Mouse (Mus musculus): ENCODE data around the gene Ppp6r3. TPM values are rescaled to one million over a fixed set of nuclear protein-coding genes. Genes with fewer than 3 reads are reported as not detected.
"Not testable (repeated sequence)": the region's sequence is repeated elsewhere in the genome, so short reads cannot be mapped to it uniquely, and the experiment has no call there.

The Ppp6r3 gene
- polyA plus RNA-seq, 1 experiment from 2014 or later, result 60.1 TPM

DNA sequence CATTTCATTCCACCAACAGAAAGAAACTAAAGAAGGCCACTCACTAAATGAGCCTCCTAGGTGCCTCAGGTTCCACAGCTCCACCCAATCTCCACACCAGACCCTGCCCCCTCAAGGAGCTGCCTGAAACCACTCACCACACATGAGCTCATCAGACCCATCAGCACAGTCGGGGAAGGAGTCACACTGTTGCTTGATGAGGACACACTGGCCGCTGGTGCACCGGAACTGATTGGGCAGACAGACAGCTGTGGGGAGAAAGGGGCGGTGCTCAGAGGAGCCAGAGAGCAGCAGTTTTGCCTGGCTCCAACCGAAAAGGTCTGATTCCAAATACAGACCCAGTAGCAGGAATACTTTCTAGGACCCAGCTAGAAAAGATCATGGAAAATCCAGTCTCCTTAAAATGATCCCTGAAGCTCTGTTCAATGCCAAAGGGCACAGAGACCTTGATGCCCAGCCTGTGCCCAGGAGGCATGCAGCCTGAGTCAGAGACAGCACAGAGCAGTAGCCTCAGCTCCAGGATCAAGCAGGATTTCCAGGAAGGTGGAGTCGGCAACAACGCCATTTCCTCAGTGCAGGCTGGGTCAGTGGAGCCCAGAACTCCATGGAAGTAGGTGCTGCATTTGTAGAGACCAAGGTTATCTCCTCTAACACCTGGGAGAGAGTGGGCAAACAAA, 18.0 kb upstream of the Ppp6r3 start:
- H3K4me2 ChIP-seq, result no peak overlapping the region
- H3K36me3 ChIP-seq, result peaks cover 93% of the 10 kb centered on the region
- H3K9me3 ChIP-seq, result no peaks in the 10 kb centered on the region
- no peak overlapping the region for H3K4me3 ChIP-seq
- WGBS, result 79% methylated on average over 7 of the region's 7 CpGs
- no peak overlapping the region for H3K27ac ChIP-seq
- H3K27me3 ChIP-seq, result no peaks in the 10 kb centered on the region
- H3K4me1 ChIP-seq, result no peaks in the 10 kb centered on the region
- H3K9ac ChIP-seq, result no peak overlapping the region
- ATAC-seq (ENCODE audit: borderline replicate concordance, extremely low read depth, low FRiP score, low TSS enrichment), result no peak

DNA sequence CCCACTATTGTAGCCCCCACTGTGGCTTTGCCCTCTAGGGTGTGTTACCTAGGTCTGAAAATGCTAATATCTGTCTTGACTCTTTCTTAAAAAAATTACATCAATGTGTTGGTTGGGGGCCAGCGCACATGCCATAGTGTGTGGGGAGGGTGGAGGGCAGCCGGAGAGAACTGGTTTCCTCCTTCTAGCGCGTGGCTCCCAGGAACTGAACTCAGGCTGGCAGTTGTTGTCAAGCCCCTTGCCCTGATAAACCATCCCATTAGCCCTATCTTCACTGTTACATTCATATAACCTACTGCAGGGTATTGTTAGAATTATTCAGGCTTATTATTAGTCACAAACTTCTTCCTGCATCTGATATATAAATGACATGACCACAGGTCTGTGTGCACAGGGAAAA, 14.4 kb upstream of the Ppp6r3 start:
- WGBS, result 97% methylated on average over 4 of the region's 4 CpGs
- H3K27me3 ChIP-seq, result no peaks in the 10 kb centered on the region
- H3K4me3 ChIP-seq, result no peak overlapping the region
- no peak overlapping the region for H3K9ac ChIP-seq
- H3K4me2 ChIP-seq, result no peak overlapping the region
- no peak for ATAC-seq (ENCODE audit: borderline replicate concordance, extremely low read depth, low FRiP score, low TSS enrichment)
- H3K9me3 ChIP-seq, result no peaks in the 10 kb centered on the region
- no peak overlapping the region for H3K27ac ChIP-seq
- no peaks in the 10 kb centered on the region for H3K4me1 ChIP-seq
- H3K36me3 ChIP-seq, result peaks cover 88% of the 10 kb centered on the region

DNA sequence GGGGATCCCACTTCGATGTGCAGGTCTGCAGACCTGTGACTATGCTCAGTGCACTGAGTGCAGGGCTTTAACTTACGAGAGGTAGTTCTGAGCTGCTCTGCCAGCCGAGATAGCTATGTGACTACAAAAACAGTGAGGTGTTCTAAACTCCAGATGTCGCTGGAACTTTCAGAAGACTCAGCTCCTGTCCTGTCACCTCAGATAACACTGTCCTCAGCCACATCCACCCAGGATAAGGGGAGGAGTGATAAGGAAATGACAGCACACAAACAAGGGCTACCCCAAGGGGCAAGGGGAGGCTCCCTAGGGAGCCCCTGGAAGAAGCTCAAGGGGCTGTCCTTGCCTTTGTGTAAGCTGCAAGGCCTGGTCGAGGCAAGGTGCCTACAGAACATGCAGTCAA, 14.0 kb upstream of the Ppp6r3 start:
- Histone ChIP-seq H3K9ac (no peak overlapping the region), H3K4me2 (no peak overlapping the region), H3K4me1 (no peaks in the 10 kb centered on the region), H3K4me3 (no peak overlapping the region), H3K9me3 (no peaks in the 10 kb centered on the region), H3K27ac (no peak overlapping the region), H3K27me3 (no peaks in the 10 kb centered on the region), H3K36me3 (peaks cover 88% of the 10 kb centered on the region)
- ATAC-seq (ENCODE audit: borderline replicate concordance, extremely low read depth, low FRiP score, low TSS enrichment), result no peak
- 73% methylated on average over 5 of the region's 5 CpGs for WGBS

DNA sequence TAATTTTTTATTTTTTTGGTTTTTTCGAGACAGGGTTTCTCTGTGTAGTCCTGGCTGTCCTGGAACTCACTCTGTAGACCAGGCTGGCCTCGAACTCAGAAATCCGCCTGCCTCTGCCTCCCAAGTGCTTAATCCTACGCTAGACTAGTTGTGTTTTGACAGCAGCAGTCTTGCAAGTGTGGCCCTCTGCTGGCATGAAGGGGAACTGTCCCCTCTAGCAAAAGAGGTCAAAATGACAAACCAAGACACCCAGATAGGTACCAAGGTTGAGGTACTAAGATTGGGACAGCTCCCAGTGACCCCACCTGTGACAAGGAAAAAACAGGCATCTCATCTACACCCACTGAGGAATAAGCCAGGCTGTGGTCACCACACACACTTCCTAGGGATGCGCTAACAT, 12.2 kb upstream of the Ppp6r3 start:
- not testable (repeated sequence) for H3K27me3 ChIP-seq; H3K9me3 ChIP-seq; H3K4me3 ChIP-seq; H3K4me2 ChIP-seq; ATAC-seq (ENCODE audit: borderline replicate concordance, extremely low read depth, low FRiP score, low TSS enrichment); H3K9ac ChIP-seq; H3K4me1 ChIP-seq; H3K27ac ChIP-seq
- 89% methylated on average over 5 of the region's 5 CpGs for WGBS
- peaks cover 90% of the 10 kb centered on the region for H3K36me3 ChIP-seq

DNA sequence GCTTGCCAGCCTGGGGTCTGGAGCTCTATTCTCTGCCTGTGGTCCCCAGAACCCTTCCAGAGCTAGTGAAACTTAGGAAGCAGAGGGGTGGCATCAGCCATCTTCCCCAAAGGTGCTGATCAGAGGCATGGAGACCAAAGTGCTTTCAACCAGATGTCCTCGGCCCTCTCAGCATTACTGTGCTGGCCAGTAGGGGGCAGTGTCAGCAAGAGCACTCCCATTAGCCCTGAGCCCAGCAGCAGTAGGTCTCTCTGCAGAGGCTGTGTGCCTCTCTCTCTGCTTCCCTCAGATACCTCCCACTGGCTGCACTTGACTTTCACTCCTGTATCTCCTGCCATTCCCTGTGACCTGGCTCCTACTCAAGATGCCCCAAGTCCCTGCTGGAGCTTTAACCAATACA, 11.0 kb upstream of the Ppp6r3 start:
- 40% methylated on average over 1 of the region's 1 CpGs for WGBS
- ATAC-seq (ENCODE audit: borderline replicate concordance, extremely low read depth, low FRiP score, low TSS enrichment), result no peak
- Histone ChIP-seq H3K4me2 (no peak overlapping the region), H3K36me3 (peaks cover 78% of the 10 kb centered on the region), H3K4me1 (no peaks in the 10 kb centered on the region), H3K27ac (no peak overlapping the region), H3K4me3 (no peak overlapping the region), H3K9me3 (no peaks in the 10 kb centered on the region), H3K9ac (no peak overlapping the region), H3K27me3 (no peaks in the 10 kb centered on the region)

DNA sequence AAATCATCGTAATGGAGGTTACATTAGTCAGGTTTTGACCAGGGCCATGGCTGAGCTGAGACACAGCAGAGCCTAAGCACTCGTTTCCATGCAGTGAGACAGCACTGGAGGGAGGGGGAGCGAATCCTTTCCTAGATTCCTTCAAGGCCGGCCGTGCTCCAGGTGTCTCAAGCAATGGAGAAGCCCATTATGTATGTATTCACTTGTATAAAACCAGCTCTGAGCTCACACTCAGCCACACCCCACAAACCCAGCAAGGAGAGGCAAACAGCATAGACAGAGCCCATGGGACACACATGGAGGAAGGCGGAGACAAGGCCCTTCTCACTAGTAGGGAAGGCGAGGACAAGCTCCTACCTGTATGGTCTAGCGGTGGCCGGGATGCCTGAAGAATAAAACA, 10.5 kb upstream of the Ppp6r3 start:
- H3K36me3 ChIP-seq, result peaks cover 73% of the 10 kb centered on the region
- 93% methylated on average over 9 of the region's 9 CpGs for WGBS
- no peak overlapping the region for H3K4me3 ChIP-seq
- ATAC-seq (ENCODE audit: borderline replicate concordance, extremely low read depth, low FRiP score, low TSS enrichment), result no peak
- no peaks in the 10 kb centered on the region for H3K4me1 ChIP-seq
- no peak overlapping the region for H3K27ac ChIP-seq
- H3K9me3 ChIP-seq, result no peaks in the 10 kb centered on the region
- H3K4me2 ChIP-seq, result no peak overlapping the region
- H3K27me3 ChIP-seq, result no peaks in the 10 kb centered on the region
- no peak overlapping the region for H3K9ac ChIP-seq

DNA sequence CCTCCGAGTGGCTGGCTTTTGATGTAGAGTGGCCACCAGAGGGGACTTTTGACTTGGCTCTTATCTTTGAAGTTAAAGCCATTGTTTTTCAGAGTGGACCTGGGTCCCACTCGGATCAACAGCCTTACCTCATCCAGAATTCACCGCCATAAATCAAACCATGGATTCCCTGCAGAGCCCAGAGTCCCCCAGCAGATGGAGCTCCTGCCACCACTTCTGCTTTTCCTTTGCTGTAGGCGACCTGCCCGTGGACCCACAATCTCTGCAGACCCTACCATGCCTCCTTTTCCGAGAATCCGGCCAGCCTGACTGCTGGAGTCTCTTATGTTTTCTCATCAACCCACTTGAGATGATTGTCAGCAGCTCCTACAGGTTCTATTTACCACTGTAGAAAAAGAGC, 5.8 kb upstream of the Ppp6r3 start:
- Histone ChIP-seq H3K4me3 (no peak overlapping the region), H3K9ac (no peak overlapping the region), H3K27ac (no peak overlapping the region), H3K4me1 (peaks cover 4% of the 10 kb centered on the region; the same call in 1 of the 2 replicates), H3K9me3 (no peaks in the 10 kb centered on the region), H3K27me3 (no peaks in the 10 kb centered on the region), H3K36me3 (peaks cover 31% of the 10 kb centered on the region), H3K4me2 (no peak overlapping the region)
- ATAC-seq (ENCODE audit: borderline replicate concordance, extremely low read depth, low FRiP score, low TSS enrichment), result no peak
- 26% methylated on average over 7 of the region's 7 CpGs for WGBS

DNA sequence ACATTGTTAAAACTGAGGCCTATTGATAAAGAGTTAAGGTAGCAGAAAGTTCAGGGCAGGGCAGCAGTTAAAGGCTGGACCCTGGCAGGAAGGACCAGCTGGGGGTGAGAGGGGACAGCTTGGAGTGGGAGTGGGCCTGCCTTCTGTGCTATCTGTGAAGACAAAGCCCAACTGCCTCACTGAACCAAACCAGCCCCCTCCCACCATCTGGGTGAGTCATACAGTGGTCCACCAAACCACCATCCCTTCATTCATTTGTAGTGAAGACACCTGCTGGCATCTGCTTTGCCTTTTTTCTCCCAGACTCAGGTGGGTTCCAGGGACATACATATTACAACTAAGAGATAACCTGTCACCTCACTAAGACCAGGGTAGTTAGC, 2.4 kb upstream of the Ppp6r3 start:
- no peak overlapping the region for H3K27ac ChIP-seq

DNA sequence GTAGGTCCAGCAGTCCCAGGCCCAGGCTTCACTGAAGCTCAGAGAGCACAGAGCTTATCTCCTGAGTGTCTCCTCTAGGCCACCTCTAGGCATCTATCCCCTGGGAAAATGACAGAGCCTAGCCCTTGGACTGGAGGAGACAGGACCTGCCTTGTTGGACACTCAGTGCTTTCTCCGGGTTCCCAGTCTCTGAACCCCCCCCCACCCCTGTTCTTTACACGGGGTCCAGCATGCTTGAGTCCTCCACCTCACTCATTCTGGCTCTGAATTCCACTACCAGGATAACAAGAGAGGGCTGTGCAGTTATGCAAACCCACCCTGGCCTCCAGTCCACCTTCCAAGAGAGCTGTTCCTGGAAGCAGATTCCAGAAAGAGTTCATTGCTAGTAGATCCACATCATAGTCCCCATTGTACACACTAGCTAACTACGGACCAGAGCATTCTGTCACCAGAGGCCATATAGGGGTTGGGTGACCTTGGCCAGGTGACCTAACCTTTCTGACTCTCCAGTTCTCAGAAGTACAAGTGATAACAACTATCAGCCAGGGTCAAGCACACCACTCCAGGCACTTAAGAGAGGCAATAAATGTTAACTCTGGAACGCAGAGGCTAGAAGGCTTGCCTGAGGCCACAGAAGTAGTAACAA, 1.8 kb upstream of the Ppp6r3 start:
- no peak for ATAC-seq (ENCODE audit: borderline replicate concordance, extremely low read depth, low FRiP score, low TSS enrichment)
- H3K9me3 ChIP-seq, result no peaks in the 10 kb centered on the region
- H3K4me2 ChIP-seq, result no peak overlapping the region

More for the DNA sequence above, 2.4 kb upstream of the Ppp6r3 start:
- Histone ChIP-seq H3K36me3 (peaks cover 1% of the 10 kb centered on the region; the same call in 1 of the 2 replicates), H3K27me3 (no peaks in the 10 kb centered on the region), H3K4me3 (no peak overlapping the region), H3K9me3 (no peaks in the 10 kb centered on the region), H3K4me2 (no peak overlapping the region), H3K9ac (no peak overlapping the region), H3K4me1 (peaks cover 18% of the 10 kb centered on the region)
- ATAC-seq (ENCODE audit: borderline replicate concordance, extremely low read depth, low FRiP score, low TSS enrichment), result no peak

DNA sequence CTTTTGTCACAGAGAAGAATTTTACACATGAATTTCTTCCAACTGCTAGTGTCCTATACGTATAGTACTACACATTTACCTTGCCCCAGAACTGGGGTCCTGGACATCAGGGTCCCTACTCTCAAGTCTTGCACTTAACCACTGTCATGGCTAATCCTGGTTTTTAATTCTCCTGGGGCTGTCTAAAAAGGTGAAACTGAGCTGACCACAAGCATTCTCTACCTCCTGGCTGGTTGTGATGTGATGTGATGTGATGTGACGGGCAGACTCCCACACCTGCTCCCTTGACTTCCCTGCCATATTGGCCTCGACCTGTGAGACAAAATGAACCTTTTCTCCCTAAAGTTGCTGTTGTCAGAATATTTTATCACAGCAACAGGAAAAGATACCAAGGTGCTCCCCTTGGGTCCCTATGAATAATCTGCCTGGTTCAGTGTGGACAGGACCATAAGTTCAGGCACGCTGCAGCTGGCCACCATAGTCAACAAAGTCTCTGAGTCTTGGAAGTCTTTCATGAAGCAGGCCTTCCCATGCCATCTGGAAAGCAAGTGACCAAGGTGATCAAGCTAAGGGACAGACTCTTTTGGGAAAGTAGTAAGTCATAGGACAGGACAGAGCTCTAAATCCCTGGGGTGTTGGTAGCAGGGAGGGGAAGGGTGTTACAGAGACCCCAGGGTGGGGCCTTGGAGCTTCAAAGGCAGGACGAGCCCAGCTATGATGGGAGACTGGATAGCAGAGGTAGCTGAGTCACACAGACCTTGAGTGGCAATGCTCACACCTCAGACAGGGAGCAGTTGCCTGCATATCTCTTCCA, 1.1 kb upstream of the Ppp6r3 start:
- Histone ChIP-seq H3K4me3 (peak overlapping the region; percentile 90), H3K9me3 (no peaks in the 10 kb centered on the region), H3K9ac (no peak overlapping the region), H3K27ac (peak overlapping the region; percentile 96), H3K4me1 (peaks cover 18% of the 10 kb centered on the region), H3K27me3 (no peaks in the 10 kb centered on the region), H3K36me3 (no peaks in the 10 kb centered on the region), H3K4me2 (peak overlapping the region; percentile 40)
- no peak for ATAC-seq (ENCODE audit: borderline replicate concordance, extremely low read depth, low FRiP score, low TSS enrichment)
- 59% methylated on average over 5 of the region's 5 CpGs for WGBS

More for the DNA sequence above, 1.8 kb upstream of the Ppp6r3 start:
- WGBS, result 55% methylated on average over 4 of the region's 4 CpGs
- no peaks in the 10 kb centered on the region for H3K27me3 ChIP-seq
- no peak overlapping the region for H3K4me3 ChIP-seq
- no peak overlapping the region for H3K27ac ChIP-seq
- H3K36me3 ChIP-seq, result no peaks in the 10 kb centered on the region
- H3K4me1 ChIP-seq, result peaks cover 18% of the 10 kb centered on the region
- no peak overlapping the region for H3K9ac ChIP-seq

DNA sequence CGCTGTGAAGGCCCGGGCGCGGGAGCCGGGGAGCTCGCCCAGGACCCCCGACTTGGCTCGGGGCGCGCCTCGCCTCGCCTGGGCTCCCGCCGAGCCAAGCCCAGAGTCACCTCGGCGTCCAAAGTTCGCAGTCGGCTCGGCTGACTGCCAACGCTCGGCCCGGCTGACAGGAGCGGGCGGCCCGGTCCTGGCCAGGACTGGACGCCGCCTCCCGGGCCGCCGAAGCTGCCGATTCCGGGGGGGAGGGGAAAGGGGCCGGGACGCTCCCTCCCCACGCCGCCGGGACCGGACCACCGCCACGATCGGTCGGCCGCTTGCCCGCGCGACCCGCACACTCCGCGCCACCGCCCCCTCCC, 295 bp downstream of the Ppp6r3 start:
- H3K9me3 ChIP-seq, result no peaks in the 10 kb centered on the region
- peak overlapping the region; percentile 82 for H3K9ac ChIP-seq
- H3K27ac ChIP-seq, result peak overlapping the region; percentile 96
- WGBS, result under 1% methylated on average over 44 of the region's 50 CpGs
- H3K4me1 ChIP-seq, result peaks cover 18% of the 10 kb centered on the region
- no peaks in the 10 kb centered on the region for H3K27me3 ChIP-seq
- peak; percentile 66 for ATAC-seq (ENCODE audit: borderline replicate concordance, extremely low read depth, low FRiP score, low TSS enrichment)
- H3K4me2 ChIP-seq, result peak overlapping the region; percentile 69
- H3K4me3 ChIP-seq, result peak overlapping the region; percentile 90
- H3K36me3 ChIP-seq, result no peaks in the 10 kb centered on the region

DNA sequence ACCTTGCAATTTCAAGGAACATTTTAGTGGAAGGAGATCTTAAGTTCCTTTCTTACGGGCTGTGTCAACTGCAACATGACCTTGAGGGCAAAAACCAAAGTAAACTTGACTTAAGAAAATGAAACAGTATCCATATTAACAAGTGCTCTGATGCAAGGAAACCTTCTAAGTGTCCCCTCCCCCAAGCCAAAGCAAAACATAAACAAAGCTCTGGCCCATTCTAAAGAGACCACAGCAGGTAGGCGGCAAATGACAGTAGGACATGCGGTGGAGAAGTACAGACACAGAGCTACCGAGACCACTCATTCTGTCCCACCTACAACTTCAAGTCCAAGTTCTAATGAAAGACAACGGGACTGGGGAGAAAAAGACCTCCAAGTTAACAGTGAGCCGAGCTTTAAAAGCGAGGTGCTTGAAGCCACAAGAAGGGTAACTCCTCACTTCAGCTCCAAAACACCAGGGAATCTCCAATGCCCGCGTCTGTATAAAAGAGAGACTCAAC, 905 bp downstream of the Ppp6r3 start:
- H3K9ac ChIP-seq, result peak overlapping the region; percentile 82
- WGBS, result under 1% methylated on average over 9 of the region's 9 CpGs
- peak overlapping the region; percentile 96 for H3K27ac ChIP-seq
- peak overlapping the region; percentile 90 for H3K4me3 ChIP-seq
- peaks cover 19% of the 10 kb centered on the region for H3K4me1 ChIP-seq
- H3K27me3 ChIP-seq, result no peaks in the 10 kb centered on the region
- H3K36me3 ChIP-seq, result no peaks in the 10 kb centered on the region
- H3K9me3 ChIP-seq, result no peaks in the 10 kb centered on the region
- ATAC-seq (ENCODE audit: borderline replicate concordance, extremely low read depth, low FRiP score, low TSS enrichment), result no peak
- H3K4me2 ChIP-seq, result peak overlapping the region; percentile 69

Data from lung, embryonic 15.5 days (tissue).